ENCODE assay signal across 8 mouse cellular contexts in the genomic region with DNA sequence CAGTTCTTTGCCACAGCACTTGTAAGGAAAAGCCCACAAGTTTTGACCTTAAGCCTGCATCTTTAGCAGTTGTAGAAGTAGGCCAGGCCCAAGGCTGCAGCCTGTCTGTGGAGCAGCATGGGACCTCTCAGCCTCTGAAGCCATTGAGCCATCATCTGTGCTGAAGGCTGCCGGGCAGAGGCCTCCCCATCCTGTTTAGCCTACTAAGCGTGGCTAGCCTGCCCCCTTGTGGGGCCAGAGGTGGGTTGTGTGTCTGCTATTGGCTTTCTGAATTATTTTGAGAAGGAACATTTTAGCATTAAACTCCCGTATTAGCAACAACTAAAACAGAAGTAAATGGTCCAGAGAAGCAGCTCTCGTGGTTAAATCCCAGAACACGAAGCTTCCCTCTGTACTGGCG. TPM values are rescaled to one million over a fixed set of nuclear protein-coding genes. Genes with fewer than 3 reads are reported as not detected.
DNase-seq lines count a peak whose midpoint lies in the region; ATAC-seq and TF ChIP-seq lines count a peak whose summit lies in the region.

No protein-coding gene starts in this region.

- TF ChIP-seq CTCF in layer of hippocampus, adult 2 months (conservative IDR thresholded peaks at IDR 0.05), result peak; percentile 82
- peak; percentile 85 for TF ChIP-seq CTCF in liver, embryonic 14.5 days (IDR thresholded peaks at IDR 0.05; ENCODE audit: low read depth)

- no peak overlapping the region for H3K4me2 ChIP-seq in hindbrain, embryonic 11.5 days (replicated peaks; ENCODE audit: low read depth, low read length)
- no peak overlapping the region for H3K4me2 ChIP-seq in liver, embryonic 14.5 days (ENCODE audit: low read depth)

- no peak overlapping the region; the same call in 1 of the 2 replicates for H3K27ac ChIP-seq in layer of hippocampus, adult 2 months
- no peak overlapping the region for H3K27ac ChIP-seq in hindbrain, embryonic 11.5 days (ENCODE audit: low read depth, low read length)
- H3K27ac ChIP-seq in liver, embryonic 14.5 days, result no peak overlapping the region

- H3K4me1 ChIP-seq in hindbrain, embryonic 11.5 days (replicated peaks; ENCODE audit: control insufficient read depth, insufficient read depth, low read length), result peaks cover 2% of the 10 kb centered on the region; the same call in 1 of the 2 replicates
- peaks cover 29 to 47% of the 10 kb centered on the region in 2 experiments for H3K4me1 ChIP-seq in liver, embryonic 14.5 days (replicated peaks; ENCODE audit: control insufficient read depth in 2 of 2, insufficient read depth in 2 of 2, low read length in 1 of 2)

- no peak overlapping the region for H3K4me3 ChIP-seq in layer of hippocampus, adult 2 months
- no peak overlapping the region for H3K4me3 ChIP-seq in hindbrain, embryonic 11.5 days (ENCODE audit: low read depth, low read length)
- H3K4me3 ChIP-seq in liver, embryonic 14.5 days (ENCODE audit: insufficient read depth in 1 of 2, low read depth in 2 of 2, low read length in 2 of 2), result no peak overlapping the region

- WGBS in hindbrain, embryonic 11.5 days, result 70% methylated on average over 6 of the region's 6 CpGs
- 44% methylated on average over 6 of the region's 6 CpGs for WGBS in liver, embryonic 14.5 days (ENCODE audit: insufficient replicate concordance)

- 0 out of 2 replicates have a peak, but pooled peaks have one; percentile 31 for ATAC-seq in hindbrain, embryonic 11.5 days (ENCODE audit: low FRiP score)
- ATAC-seq in liver, embryonic 14.5 days (ENCODE audit: insufficient read depth), result 0 out of 2 replicates have a peak, but pooled peaks have one; percentile 16

- no peaks in the 10 kb centered on the region for H3K27me3 ChIP-seq in hindbrain, embryonic 11.5 days (ENCODE audit: control insufficient read depth, insufficient read depth, low read length)
- no peaks in the 10 kb centered on the region for H3K27me3 ChIP-seq in liver, embryonic 14.5 days (ENCODE audit: control insufficient read depth, insufficient read depth, low read length)

- TF ChIP-seq EP300 in liver, embryonic 14.5 days (IDR thresholded peaks at IDR 0.05; ENCODE audit: low read depth), result no peak

- DNase-seq in layer of hippocampus, adult 2 months (ENCODE audit: low spot score in 2 of 2), result peak in 1 of 2 experiments; percentile 37
- DNase-seq in layer of hippocampus, adult 9-10 months (ENCODE audit: low spot score), result no peak
- DNase-seq in adrenal gland, adult (ENCODE audit: inconsistent age in 2 of 2, low spot score in 1 of 2), result peak; percentile 80 to 90
- DNase-seq in embryo, embryonic 10.5 days (ENCODE audit: low spot score), result peak; percentile 61
- peak; percentile 70 for DNase-seq in hindbrain, embryonic 11.5 days (ENCODE audit: low spot score)
- peak; percentile 45 to 50 (median 45) for DNase-seq in liver, embryonic 14.5 days (ENCODE audit: low read depth in 3 of 3, low spot score in 3 of 3)
- peak; percentile 86 for DNase-seq in naive thymus-derived CD4-positive, alpha-beta T cell, adult 2 months (ENCODE audit: low read depth)
- DNase-seq in thymus, postnatal 25 days, result peak; percentile 79

- H3K9ac ChIP-seq in hindbrain, embryonic 11.5 days (ENCODE audit: low read depth, low read length), result no peak overlapping the region
- H3K9ac ChIP-seq in liver, embryonic 14.5 days (replicated peaks), result no peak overlapping the region

- H3K36me3 ChIP-seq in hindbrain, embryonic 11.5 days (ENCODE audit: control insufficient read depth, insufficient read depth, low read length), result no peaks in the 10 kb centered on the region
- no peaks in the 10 kb centered on the region; the same call in 1 of the 2 replicates for H3K36me3 ChIP-seq in liver, embryonic 14.5 days (replicated peaks; ENCODE audit: control insufficient read depth, insufficient read depth, low read depth)

- no peaks in the 10 kb centered on the region for H3K9me3 ChIP-seq in hindbrain, embryonic 11.5 days (ENCODE audit: control insufficient read depth, low read length)
- no peaks in the 10 kb centered on the region for H3K9me3 ChIP-seq in liver, embryonic 14.5 days (ENCODE audit: control insufficient read depth, low read length)

RNA-seq across cellular contexts. Expression of gene Mta1, which starts 4.4 kb away (rescaled TPM):
- 10 to 100 TPM; 76.0 to 76.9 TPM for total RNA-seq in layer of hippocampus, adult 2 months (2021)
- 17.2 and 19.4 TPM in 2 replicates for polyA plus RNA-seq in hindbrain, embryonic 11.5 days (2014; fragmentation: Nextera tagmentation; extraction: Ambion mirVana)
- 22.4 and 22.6 TPM in 2 replicates for polyA plus RNA-seq in liver, embryonic 14.5 days (2012; rRNA removed)
- 4.7 and 6.3 TPM in 2 replicates for polyA plus RNA-seq in liver, embryonic 14.5 days (2014; fragmentation: Nextera tagmentation; extraction: Ambion mirVana)

RNA-seq across cellular contexts. Expression of gene Tex22, which starts 28.2 kb away (rescaled TPM):
- total RNA-seq in layer of hippocampus, adult 2 months (2021), result 1 to 10 TPM in 1 of 2 experiments, under 1 TPM in 1; 0.81 to 2.1 TPM
- 0.26 TPM in 1 of 2 replicates, not detected in the other for polyA plus RNA-seq in hindbrain, embryonic 11.5 days (2014; fragmentation: Nextera tagmentation; extraction: Ambion mirVana)
- polyA plus RNA-seq in liver, embryonic 14.5 days (2012; rRNA removed), result 0.02 TPM in 1 of 2 replicates, not detected in the other
- polyA plus RNA-seq in liver, embryonic 14.5 days (2014; fragmentation: Nextera tagmentation; extraction: Ambion mirVana), result not detected in 2 replicates

RNA-seq across cellular contexts. Expression of gene Crip2, which starts 37.6 kb away (rescaled TPM):
- total RNA-seq in layer of hippocampus, adult 2 months (2021), result 10 to 100 TPM; 90.3 to 99.5 TPM
- polyA plus RNA-seq in hindbrain, embryonic 11.5 days (2014; fragmentation: Nextera tagmentation; extraction: Ambion mirVana), result 208 TPM in 2 replicates
- polyA plus RNA-seq in liver, embryonic 14.5 days (2012; rRNA removed), result 29.3 and 37.4 TPM in 2 replicates
- polyA plus RNA-seq in liver, embryonic 14.5 days (2014; fragmentation: Nextera tagmentation; extraction: Ambion mirVana), result 35.0 and 38.1 TPM in 2 replicates

RNA-seq across cellular contexts. Expression of gene Crip1, which starts 43.7 kb away (rescaled TPM):
- total RNA-seq in layer of hippocampus, adult 2 months (2021), result 10 to 100 TPM; 11.9 to 12.9 TPM
- polyA plus RNA-seq in hindbrain, embryonic 11.5 days (2014; fragmentation: Nextera tagmentation; extraction: Ambion mirVana), result 76.0 and 84.7 TPM in 2 replicates
- 41.5 and 87.7 TPM in 2 replicates for polyA plus RNA-seq in liver, embryonic 14.5 days (2012; rRNA removed)
- 100.0 and 101 TPM in 2 replicates for polyA plus RNA-seq in liver, embryonic 14.5 days (2014; fragmentation: Nextera tagmentation; extraction: Ambion mirVana)

RNA-seq across cellular contexts. Expression of gene Tedc1, which starts 53.8 kb away (rescaled TPM):
- 1 to 10 TPM; 1.3 to 1.4 TPM for total RNA-seq in layer of hippocampus, adult 2 months (2021)
- 28.8 and 31.4 TPM in 2 replicates for polyA plus RNA-seq in hindbrain, embryonic 11.5 days (2014; fragmentation: Nextera tagmentation; extraction: Ambion mirVana)
- 8.2 and 12.0 TPM in 2 replicates for polyA plus RNA-seq in liver, embryonic 14.5 days (2012; rRNA removed)
- 6.4 and 6.8 TPM in 2 replicates for polyA plus RNA-seq in liver, embryonic 14.5 days (2014; fragmentation: Nextera tagmentation; extraction: Ambion mirVana)
